Mouse (Mus musculus): ENCODE measurements at regions not wholly inside any gene's neighbourhood (a gene's known extent, or its start where the extent isn't known, plus 50 kb on each side); places are given as distances from the start of the nearest gene placed in this dataset.

DNA sequence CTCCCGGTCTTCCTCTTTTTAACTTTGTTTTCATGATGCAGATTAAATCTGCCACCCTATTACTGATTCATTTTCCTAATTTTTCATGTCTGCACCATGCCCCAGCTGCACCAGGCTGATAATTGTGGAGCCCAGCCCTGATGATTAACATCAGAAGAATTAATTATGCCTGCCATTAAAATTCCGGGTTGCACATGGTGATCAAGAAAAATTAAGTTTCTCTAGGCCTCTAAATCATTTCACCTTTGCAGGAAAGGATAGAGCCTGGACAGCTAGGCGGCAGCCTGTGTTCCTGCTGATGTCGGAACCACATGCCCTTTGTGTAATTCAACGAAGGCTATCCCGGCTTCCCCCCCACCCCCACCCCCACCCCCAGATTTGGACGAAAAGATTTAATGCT, 233.7 kb upstream of the Hnrnpa3 start:
- Histone ChIP-seq H3K4me3 (ENCODE audit: insufficient read depth, poor library complexity, severe bottlenecking) (no peak overlapping the region), H3K36me3 (ENCODE audit: control insufficient read depth, insufficient read depth) (no peaks in the 10 kb centered on the region), H3ac (ENCODE audit: control insufficient read depth, insufficient read length, low read depth) (no peak overlapping the region), H3K27me3 (ENCODE audit: control insufficient read depth, insufficient read depth, insufficient read length) (peaks cover 19% of the 10 kb centered on the region), H3K79me2 (ENCODE audit: control insufficient read depth, insufficient read depth) (no peaks in the 10 kb centered on the region), H3K79me3 (ENCODE audit: low read depth) (no peaks in the 10 kb centered on the region)
- TF ChIP-seq USF1 (IDR thresholded peaks at IDR 0.05; ENCODE audit: low read depth): no peak
- no peak for TF ChIP-seq MYOD1 (IDR thresholded peaks at IDR 0.05; ENCODE audit: control insufficient read depth, insufficient read length, low read depth)
- no peak for TF ChIP-seq MAX (IDR thresholded peaks at IDR 0.05)
- TF ChIP-seq MYOG (IDR thresholded peaks at IDR 0.05; ENCODE audit: control insufficient read depth, extremely low read depth, insufficient read length): no peak
- TF ChIP-seq CEBPB (IDR thresholded peaks at IDR 0.05; ENCODE audit: low read depth): no peak

GRCm38 (mm10) chr2:75425791-75426190, 233.3 kb upstream of the Hnrnpa3 start:
- TF ChIP-seq CTCF (IDR thresholded peaks at IDR 0.05; ENCODE audit: control insufficient read depth, insufficient read depth, insufficient read length) (no peak), MAX (IDR thresholded peaks at IDR 0.05) (no peak), MYOD1 (IDR thresholded peaks at IDR 0.05; ENCODE audit: control insufficient read depth, insufficient read length, low read depth) (no peak), USF1 (IDR thresholded peaks at IDR 0.05; ENCODE audit: low read depth) (no peak), CEBPB (IDR thresholded peaks at IDR 0.05; ENCODE audit: low read depth) (no peak), MYOG (IDR thresholded peaks at IDR 0.05; ENCODE audit: control insufficient read depth, extremely low read depth, insufficient read length) (no peak), FOSL1 (IDR thresholded peaks at IDR 0.05; ENCODE audit: insufficient read depth, low read length, poor library complexity, severe bottlenecking) (no peak)
- H3K27me3 ChIP-seq (ENCODE audit: control insufficient read depth, insufficient read depth, insufficient read length): peaks cover 19% of the 10 kb centered on the region
- H3K79me2 ChIP-seq (ENCODE audit: control insufficient read depth, insufficient read depth): no peaks in the 10 kb centered on the region
- H3K36me3 ChIP-seq (ENCODE audit: control insufficient read depth, insufficient read depth): no peaks in the 10 kb centered on the region
- H3K4me3 ChIP-seq (ENCODE audit: insufficient read depth, poor library complexity, severe bottlenecking): no peak overlapping the region
- H3K79me3 ChIP-seq (ENCODE audit: low read depth): no peaks in the 10 kb centered on the region
- no peak overlapping the region for H3ac ChIP-seq (ENCODE audit: control insufficient read depth, insufficient read length, low read depth)

DNA sequence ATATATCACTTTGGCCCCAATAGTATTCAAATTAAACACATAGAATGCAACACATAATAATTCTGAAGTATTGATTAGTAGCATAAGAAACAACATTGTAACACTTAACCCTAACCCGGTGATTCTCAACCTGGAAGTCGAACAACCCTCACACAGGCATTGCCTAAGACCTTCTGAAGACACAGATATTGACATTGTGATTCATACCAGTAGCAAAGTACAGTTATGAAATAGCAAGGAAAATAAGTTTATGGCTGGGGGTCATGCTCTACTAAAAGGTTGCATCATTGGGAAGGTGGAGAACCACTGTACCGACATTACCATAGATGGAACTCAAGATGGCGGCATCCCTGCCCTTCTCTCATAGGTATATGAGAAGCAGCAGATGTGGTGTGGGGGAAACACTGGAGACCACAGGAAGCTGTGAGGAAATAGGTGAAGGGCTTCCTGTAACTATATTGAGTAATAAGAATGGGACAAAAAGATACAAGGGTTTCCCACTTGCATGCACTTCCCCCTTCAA, 231.1 kb upstream of the Hnrnpa3 start:
- no peaks in the 10 kb centered on the region for H3K79me2 ChIP-seq (ENCODE audit: control insufficient read depth, insufficient read depth)
- peaks cover 16% of the 10 kb centered on the region for H3K27me3 ChIP-seq (ENCODE audit: control insufficient read depth, insufficient read depth, insufficient read length)
- H3K79me3 ChIP-seq (ENCODE audit: low read depth): no peaks in the 10 kb centered on the region
- H3K4me3 ChIP-seq (ENCODE audit: insufficient read depth, poor library complexity, severe bottlenecking): no peak overlapping the region
- TF ChIP-seq MYOG (IDR thresholded peaks at IDR 0.05; ENCODE audit: control insufficient read depth, extremely low read depth, insufficient read length) (no peak), MAX (IDR thresholded peaks at IDR 0.05) (no peak), CTCF (IDR thresholded peaks at IDR 0.05; ENCODE audit: control insufficient read depth, insufficient read depth, insufficient read length) (no peak), FOSL1 (IDR thresholded peaks at IDR 0.05; ENCODE audit: insufficient read depth, low read length, poor library complexity, severe bottlenecking) (no peak), USF1 (IDR thresholded peaks at IDR 0.05; ENCODE audit: low read depth) (no peak), CEBPB (IDR thresholded peaks at IDR 0.05; ENCODE audit: low read depth) (no peak), MYOD1 (IDR thresholded peaks at IDR 0.05; ENCODE audit: control insufficient read depth, insufficient read length, low read depth) (no peak)
- no peak overlapping the region for H3ac ChIP-seq (ENCODE audit: control insufficient read depth, insufficient read length, low read depth)
- no peaks in the 10 kb centered on the region for H3K36me3 ChIP-seq (ENCODE audit: control insufficient read depth, insufficient read depth)

- Histone ChIP-seq H3K79me2 (ENCODE audit: control insufficient read depth, insufficient read depth) (no peaks in the 10 kb centered on the region), H3ac (ENCODE audit: control insufficient read depth, insufficient read length, low read depth) (no peak overlapping the region)
- TF ChIP-seq MYOD1 (IDR thresholded peaks at IDR 0.05; ENCODE audit: control insufficient read depth, insufficient read length, low read depth) (no peak), MYOG (IDR thresholded peaks at IDR 0.05; ENCODE audit: control insufficient read depth, extremely low read depth, insufficient read length) (no peak), USF1 (IDR thresholded peaks at IDR 0.05; ENCODE audit: low read depth) (no peak), CEBPB (IDR thresholded peaks at IDR 0.05; ENCODE audit: low read depth) (no peak), FOSL1 (IDR thresholded peaks at IDR 0.05; ENCODE audit: insufficient read depth, low read length, poor library complexity, severe bottlenecking) (no peak), CTCF (IDR thresholded peaks at IDR 0.05; ENCODE audit: control insufficient read depth, insufficient read depth, insufficient read length) (no peak), MAX (IDR thresholded peaks at IDR 0.05) (no peak)
Measured at GRCm38 (mm10) chr2:75430161-75430940, 228.7 kb upstream of the Hnrnpa3 start.

GRCm38 (mm10) chr2:75431981-75432380, 227.1 kb upstream of the Hnrnpa3 start:
- H3K4me3 ChIP-seq (ENCODE audit: insufficient read depth, poor library complexity, severe bottlenecking): no peak overlapping the region
- H3K36me3 ChIP-seq (ENCODE audit: control insufficient read depth, insufficient read depth): no peaks in the 10 kb centered on the region

More at GRCm38 (mm10) chr2:75430161-75430940, 228.7 kb upstream of the Hnrnpa3 start:
- Histone ChIP-seq H3K79me3 (ENCODE audit: low read depth) (no peaks in the 10 kb centered on the region), H3K27me3 (ENCODE audit: control insufficient read depth, insufficient read depth, insufficient read length) (peaks cover 10% of the 10 kb centered on the region), H3K36me3 (ENCODE audit: control insufficient read depth, insufficient read depth) (no peaks in the 10 kb centered on the region), H3K4me3 (ENCODE audit: insufficient read depth, poor library complexity, severe bottlenecking) (no peak overlapping the region)

More at GRCm38 (mm10) chr2:75431981-75432380, 227.1 kb upstream of the Hnrnpa3 start:
- Histone ChIP-seq H3K79me3 (ENCODE audit: low read depth) (no peaks in the 10 kb centered on the region), H3K27me3 (ENCODE audit: control insufficient read depth, insufficient read depth, insufficient read length) (peaks cover 10% of the 10 kb centered on the region), H3ac (ENCODE audit: control insufficient read depth, insufficient read length, low read depth) (no peak overlapping the region), H3K79me2 (ENCODE audit: control insufficient read depth, insufficient read depth) (no peaks in the 10 kb centered on the region)
- TF ChIP-seq MAX (IDR thresholded peaks at IDR 0.05) (no peak), CTCF (IDR thresholded peaks at IDR 0.05; ENCODE audit: control insufficient read depth, insufficient read depth, insufficient read length) (no peak), MYOG (IDR thresholded peaks at IDR 0.05; ENCODE audit: control insufficient read depth, extremely low read depth, insufficient read length) (no peak), CEBPB (IDR thresholded peaks at IDR 0.05; ENCODE audit: low read depth) (no peak), USF1 (IDR thresholded peaks at IDR 0.05; ENCODE audit: low read depth) (no peak)

All from C2C12 (cell line).